Mouse (Mus musculus): ENCODE measurements around the gene Psd4. TPM values are rescaled to one million over a fixed set of nuclear protein-coding genes. Genes with fewer than 3 reads are reported as not detected.

Gene Psd4
- total and polyA plus RNA-seq, 3 experiments: 1.3 to 1.5 (median 1.4) TPM

- H3K27ac ChIP-seq: no peak overlapping the region
- no peak overlapping the region for H3K4me3 ChIP-seq
- TF ChIP-seq CTCF (IDR thresholded peaks at IDR 0.05): no peak
- no peak for TF ChIP-seq POLR2A (IDR thresholded peaks at IDR 0.05; ENCODE audit: insufficient read depth, low read depth, low read length)
- no peak for TF ChIP-seq EP300 (IDR thresholded peaks at IDR 0.05; ENCODE audit: insufficient read depth, low read depth, low read length)
- WGBS: 64% methylated on average over 4 of the region's 4 CpGs
- H3K9ac ChIP-seq (ENCODE audit: low read depth, low read length): no peak overlapping the region
- intact Hi-C loops (cut with DNase I): no loop called here
- no peak for DNase-seq
- no peaks in the 10 kb centered on the region for H3K27me3 ChIP-seq (ENCODE audit: control insufficient read depth, insufficient read depth, low read length)
- no peaks in the 10 kb centered on the region for H3K79me2 ChIP-seq (replicated peaks; ENCODE audit: control insufficient read depth, insufficient read depth, low read length)
- H3K36me3 ChIP-seq (ENCODE audit: control insufficient read depth, insufficient read depth, low read length): no peaks in the 10 kb centered on the region
- H3K4me1 ChIP-seq (ENCODE audit: control insufficient read depth, insufficient read depth, low read length): no peaks in the 10 kb centered on the region
Observed at GRCm38 (mm10) chr2:24449111-24449510, 81.7 kb downstream of the Psd4 start.

GRCm38 (mm10) chr2:24453206-24453605, 85.8 kb downstream of the Psd4 start:
- Histone ChIP-seq H3K4me1 (ENCODE audit: control insufficient read depth, insufficient read depth, low read length) (no peaks in the 10 kb centered on the region), H3K36me3 (ENCODE audit: control insufficient read depth, insufficient read depth, low read length) (no peaks in the 10 kb centered on the region), H3K4me3 (no peak overlapping the region), H3K27me3 (ENCODE audit: control insufficient read depth, insufficient read depth, low read length) (no peaks in the 10 kb centered on the region), H3K27ac (no peak overlapping the region), H3K9ac (ENCODE audit: low read depth, low read length) (no peak overlapping the region), H3K79me2 (replicated peaks; ENCODE audit: control insufficient read depth, insufficient read depth, low read length) (no peaks in the 10 kb centered on the region)
- peak in 1 of 2 experiments; percentile 17 for DNase-seq
- no peak for TF ChIP-seq EP300 (IDR thresholded peaks at IDR 0.05; ENCODE audit: insufficient read depth, low read depth, low read length)
- no peak for TF ChIP-seq POLR2A (IDR thresholded peaks at IDR 0.05; ENCODE audit: insufficient read depth, low read depth, low read length)
- WGBS: 57% methylated on average over 5 of the region's 5 CpGs
- intact Hi-C loops (cut with DNase I): no loop called here

- TF ChIP-seq POLR2A (IDR thresholded peaks at IDR 0.05; ENCODE audit: insufficient read depth, low read depth, low read length): no peak
- no peak for TF ChIP-seq CTCF (IDR thresholded peaks at IDR 0.05)
- no peak for TF ChIP-seq EP300 (IDR thresholded peaks at IDR 0.05; ENCODE audit: insufficient read depth, low read depth, low read length)
- Histone ChIP-seq H3K79me2 (replicated peaks; ENCODE audit: control insufficient read depth, insufficient read depth, low read length) (no peaks in the 10 kb centered on the region), H3K4me3 (no peak overlapping the region), H3K4me1 (ENCODE audit: control insufficient read depth, insufficient read depth, low read length) (no peaks in the 10 kb centered on the region), H3K36me3 (ENCODE audit: control insufficient read depth, insufficient read depth, low read length) (no peaks in the 10 kb centered on the region), H3K9ac (ENCODE audit: low read depth, low read length) (no peak overlapping the region), H3K27ac (no peak overlapping the region), H3K27me3 (ENCODE audit: control insufficient read depth, insufficient read depth, low read length) (no peaks in the 10 kb centered on the region)
- DNase-seq: no peak
- 82% methylated on average over 1 of the region's 1 CpGs for WGBS
- intact Hi-C loops (cut with DNase I): no loop called here
Observed at GRCm38 (mm10) chr2:24454429-24455011, 87.1 kb downstream of the Psd4 start.

GRCm38 (mm10) chr2:24455057-24455855, 87.9 kb downstream of the Psd4 start:
- no peak for TF ChIP-seq EP300 (IDR thresholded peaks at IDR 0.05; ENCODE audit: insufficient read depth, low read depth, low read length)
- no peak for TF ChIP-seq CTCF (IDR thresholded peaks at IDR 0.05)
- no peak for TF ChIP-seq POLR2A (IDR thresholded peaks at IDR 0.05; ENCODE audit: insufficient read depth, low read depth, low read length)
- DNase-seq: no peak
- intact Hi-C loops (cut with DNase I): no loop called here
- Histone ChIP-seq H3K4me3 (no peak overlapping the region), H3K27ac (no peak overlapping the region), H3K36me3 (ENCODE audit: control insufficient read depth, insufficient read depth, low read length) (no peaks in the 10 kb centered on the region), H3K79me2 (replicated peaks; ENCODE audit: control insufficient read depth, insufficient read depth, low read length) (no peaks in the 10 kb centered on the region), H3K27me3 (ENCODE audit: control insufficient read depth, insufficient read depth, low read length) (no peaks in the 10 kb centered on the region), H3K9ac (ENCODE audit: low read depth, low read length) (no peak overlapping the region), H3K4me1 (ENCODE audit: control insufficient read depth, insufficient read depth, low read length) (no peaks in the 10 kb centered on the region)
- WGBS: 63% methylated on average over 6 of the region's 6 CpGs

GRCm38 (mm10) chr2:24456841-24457240, 89.5 kb downstream of the Psd4 start:
- Histone ChIP-seq H3K27me3 (ENCODE audit: control insufficient read depth, insufficient read depth, low read length) (no peaks in the 10 kb centered on the region), H3K4me1 (ENCODE audit: control insufficient read depth, insufficient read depth, low read length) (no peaks in the 10 kb centered on the region), H3K79me2 (replicated peaks; ENCODE audit: control insufficient read depth, insufficient read depth, low read length) (no peaks in the 10 kb centered on the region), H3K9ac (ENCODE audit: low read depth, low read length) (no peak overlapping the region), H3K27ac (no peak overlapping the region), H3K4me3 (no peak overlapping the region), H3K36me3 (ENCODE audit: control insufficient read depth, insufficient read depth, low read length) (no peaks in the 10 kb centered on the region)
- TF ChIP-seq CTCF (IDR thresholded peaks at IDR 0.05) (no peak), EP300 (IDR thresholded peaks at IDR 0.05; ENCODE audit: insufficient read depth, low read depth, low read length) (no peak), POLR2A (IDR thresholded peaks at IDR 0.05; ENCODE audit: insufficient read depth, low read depth, low read length) (no peak)
- WGBS: 84% methylated on average over 4 of the region's 4 CpGs
- no peak for DNase-seq
- intact Hi-C loops (cut with DNase I): no loop called here

Measured in heart, adult 2 months (tissue).